Mouse (Mus musculus) Patski (cell line): Measurements from ENCODE around the gene Fcgr4. TPM values are rescaled to one million over a fixed set of nuclear protein-coding genes. Genes with fewer than 3 reads are reported as not detected.

Experiments used
- ATAC-seq: fragments of 100-300 bp; one replicate; pipeline ENCODE4 v1.8.0; 2021
- CTCF ChIA-PET: fragments of 350-600 bp; sonication (Branson Sonifier 250); formaldehyde crosslinking; loops from one replicate; lab custom pipeline; 2022; ENCODE audit warnings: inconsistent platforms; lab: Charles Lee
- POLR2A ChIA-PET: fragments of 350-600 bp; sonication (Branson Sonifier 250); formaldehyde crosslinking; loops from one replicate; lab custom pipeline; 2022; ENCODE audit warnings: antibody characterized with exemption, inconsistent platforms; lab: Charles Lee
- DNase-seq: peaks from one replicate; pipeline ENCODE4 v3.0.0-alpha.2; 2011; ENCODE audit warnings: low read depth, low spot score
- H3K27me3 ChIP-seq: fragments of 371-371 bp; one replicate; pipeline ENCODE4 v1.5.1; 2021
- CTCF ChIP-seq: fragments of 100-300 bp; IDR thresholded peaks from one replicate; pipeline ENCODE4 v1.5.1; 2021
- in situ Hi-C: fragments of 300-500 bp; cut with MboI; formaldehyde crosslinking; loops from 3 replicates; pipeline ENCODE4 v1.11.1; 2018; ENCODE audit warnings: low pct_unique_long_range_greater_than_20kb, mixed read lengths
- polyA plus RNA-seq: library from polyadenylated mRNA; unstranded; gene quantifications from one replicate; pipeline ENCODE4 v1.2.3, GENCODE M21; 2021

Fcgr4 gene
- polyA plus RNA-seq, 1 experiment from 2014 or later: 0.08 TPM

DNA sequence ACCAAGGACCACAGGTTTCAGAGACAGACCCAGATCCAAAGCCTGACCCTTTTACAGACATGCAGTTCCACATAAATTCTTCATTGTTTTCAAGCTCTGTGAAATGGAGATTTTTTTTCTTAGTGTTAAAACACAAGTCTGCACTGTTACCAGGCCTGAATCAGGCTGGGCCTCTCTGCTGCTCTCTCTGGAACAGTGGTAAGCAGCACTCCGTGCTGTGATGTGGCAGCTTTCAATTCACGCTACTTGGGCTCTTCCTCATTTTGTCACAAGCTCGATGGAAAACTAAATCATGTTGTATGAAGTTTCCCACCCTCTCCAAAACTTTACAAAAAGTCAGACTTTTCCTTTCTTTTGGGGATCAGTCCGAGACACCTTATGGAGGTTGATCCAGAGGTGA lies 35.7 kb upstream of the Fcgr4 start:
- in situ Hi-C loops: loop anchor here (5.0 to 25.0 kb wide), 2 partner anchors 76 to 346 kb away; partner anchors contain the start of gene Olfml2b
- CTCF ChIA-PET: interaction anchor here (1.0 kb wide), 1 partner anchor 13 kb away, joined by 3 read pairs; no protein-coding TSS in a partner anchor

DNA sequence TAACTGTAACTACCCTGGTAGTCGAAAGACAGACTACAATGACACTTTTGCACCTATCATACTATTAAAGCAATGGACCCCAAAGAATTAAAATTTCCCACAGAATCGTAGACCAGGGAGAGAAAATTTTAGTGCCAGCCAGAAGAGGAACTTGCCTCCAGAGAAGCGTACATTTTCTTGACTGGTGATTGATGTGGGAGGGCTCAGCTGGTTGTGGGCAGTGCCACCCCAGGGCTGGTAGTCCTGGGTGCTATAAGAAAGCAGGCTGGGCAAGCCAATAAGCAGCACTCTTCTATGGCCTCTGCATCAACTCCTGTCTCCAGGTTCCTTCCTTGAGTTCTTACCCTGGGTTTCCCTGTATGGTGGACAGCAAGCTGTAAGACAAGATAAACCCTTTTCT lies 33.6 kb upstream of the Fcgr4 start:
- H3K27me3 ChIP-seq: no peaks in the 10 kb centered on the region
- POLR2A ChIA-PET: no interaction called here
- ATAC-seq (no peak), DNase-seq (no peak)
- in situ Hi-C loops: loop anchor here (25.0 kb wide), 1 partner anchor 348 kb away; the partner anchor contains the start of gene Olfml2b
- no peak for TF ChIP-seq CTCF
- CTCF ChIA-PET: no interaction called here

More for the DNA sequence above, 35.7 kb upstream of the Fcgr4 start:
- ATAC-seq: no peak
- no peaks in the 10 kb centered on the region for H3K27me3 ChIP-seq
- POLR2A ChIA-PET: no interaction called here
- no peak for TF ChIP-seq CTCF
- DNase-seq: no peak

DNA sequence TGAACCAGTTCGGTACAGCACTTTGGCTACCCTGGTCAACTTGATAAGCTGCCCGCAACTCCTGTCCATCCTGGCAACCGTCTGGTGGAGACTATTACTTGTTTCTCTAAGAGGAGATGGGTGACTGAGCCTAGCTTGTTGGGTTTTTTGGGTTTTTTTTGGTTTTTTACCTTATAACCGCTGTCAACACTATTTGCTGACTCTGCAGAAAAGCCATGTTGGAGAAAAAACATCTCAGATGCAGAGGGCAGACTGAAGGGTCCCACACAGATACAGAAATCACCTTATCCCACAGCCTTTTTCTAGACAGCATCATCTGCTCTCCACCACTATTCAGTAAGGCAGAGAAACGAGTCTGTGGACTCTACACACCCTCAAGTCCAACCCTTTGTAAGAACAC lies 32.9 kb upstream of the Fcgr4 start:
- ATAC-seq (no peak), DNase-seq (no peak)
- POLR2A ChIA-PET: interaction anchor here (0.6 kb wide), 1 partner anchor 169 kb away, joined by 3 read pairs; no protein-coding TSS in a partner anchor
- in situ Hi-C loops: loop anchor here (25.0 kb wide), 1 partner anchor 349 kb away; the partner anchor contains the start of gene Olfml2b
- no peaks in the 10 kb centered on the region for H3K27me3 ChIP-seq
- CTCF ChIA-PET: interaction anchor here (0.7 kb wide), 1 partner anchor 11 kb away, joined by 3 read pairs; no protein-coding TSS in a partner anchor
- no peak for TF ChIP-seq CTCF

DNA sequence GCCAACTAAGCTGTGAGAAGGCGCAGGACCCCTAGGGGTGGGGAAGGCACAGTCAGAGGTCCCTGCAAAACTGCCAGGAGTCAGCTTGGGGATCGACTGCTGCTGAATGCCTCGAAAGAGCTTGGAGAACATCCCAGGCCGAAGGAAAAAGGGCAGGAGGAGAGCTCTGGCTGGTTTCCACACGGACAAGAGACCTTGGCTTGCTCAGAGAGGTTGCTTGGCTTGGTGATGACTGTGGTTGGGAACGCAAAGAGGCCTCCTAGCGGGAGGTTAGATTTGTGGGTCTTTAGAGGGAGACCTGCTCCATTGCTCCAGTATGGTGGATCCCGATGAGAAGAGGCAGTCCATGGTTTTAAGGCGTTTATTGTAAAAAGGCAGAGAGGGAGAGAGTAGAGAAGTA lies 29.1 kb upstream of the Fcgr4 start:
- no peaks in the 10 kb centered on the region for H3K27me3 ChIP-seq
- in situ Hi-C loops: loop anchor here (25.0 kb wide), 1 partner anchor 352 kb away; the partner anchor contains the start of gene Olfml2b
- ChIA-PET POLR2A (no interaction called here), CTCF (no interaction called here)
- no peak for TF ChIP-seq CTCF
- DNase-seq (no peak), ATAC-seq (no peak)

DNA sequence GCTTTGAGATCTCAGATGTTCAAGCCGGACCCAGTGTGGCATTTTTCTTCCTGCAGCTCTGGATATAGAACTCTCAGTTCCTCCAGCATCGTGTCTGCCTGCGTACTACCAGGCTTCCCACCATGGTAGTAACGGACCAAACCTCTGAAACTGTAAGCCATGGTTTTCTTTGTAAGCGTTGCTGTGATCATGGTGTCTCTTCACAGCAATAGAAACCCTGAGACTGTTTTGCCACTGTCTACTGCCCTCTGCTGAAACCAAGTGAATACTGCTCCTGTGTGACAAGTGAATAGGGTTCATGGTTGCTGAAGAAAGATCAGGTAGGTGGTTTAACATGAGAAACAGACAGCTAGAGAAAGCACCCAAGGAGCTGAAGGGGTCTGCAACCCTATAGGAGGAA lies 26.2 kb upstream of the Fcgr4 start:
- no peak for ATAC-seq
- H3K27me3 ChIP-seq: no peaks in the 10 kb centered on the region
- ChIA-PET POLR2A (no interaction called here), CTCF (interaction anchor here (0.8 to 1.4 kb wide), 5 partner anchors 86 to 98 kb away, joined by 3 to 7 read pairs (median 4); no protein-coding TSS in a partner anchor)
- no peak for DNase-seq
- peak; percentile 69 for TF ChIP-seq CTCF
- in situ Hi-C loops: loop anchor here (25.0 kb wide), 1 partner anchor 355 kb away; the partner anchor contains the start of gene Olfml2b

DNA sequence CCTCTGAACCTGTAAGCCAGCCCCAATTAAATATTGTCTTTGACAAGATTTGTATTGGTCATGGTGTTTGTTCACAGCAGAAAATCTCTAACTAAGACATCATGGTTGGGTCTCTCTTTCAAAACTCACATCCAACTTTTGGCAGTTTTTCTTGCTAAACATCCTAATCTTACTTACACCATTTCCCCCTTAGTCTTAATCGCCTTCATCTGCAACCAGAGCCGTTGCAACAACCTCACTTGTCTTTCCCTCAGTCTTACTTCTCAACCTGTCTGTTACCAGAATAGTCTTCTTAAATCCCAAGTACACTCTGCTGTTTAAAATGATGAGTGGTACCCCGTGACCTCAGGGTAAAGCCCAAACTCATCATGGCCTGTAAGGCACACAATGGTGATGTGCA lies 22.7 kb upstream of the Fcgr4 start:
- TF ChIP-seq CTCF: no peak
- H3K27me3 ChIP-seq: no peaks in the 10 kb centered on the region
- CTCF ChIA-PET: interaction anchor here (0.6 to 2.6 kb wide), 8 partner anchors 10 to 108 kb away, joined by 3 to 28 read pairs (median 4); partner anchors contain the start of gene Fcgr2b
- DNase-seq (no peak), ATAC-seq (no peak)
- POLR2A ChIA-PET: no interaction called here
- in situ Hi-C loops: loop anchor here (25.0 kb wide), 1 partner anchor 359 kb away; the partner anchor contains the start of gene Olfml2b

DNA sequence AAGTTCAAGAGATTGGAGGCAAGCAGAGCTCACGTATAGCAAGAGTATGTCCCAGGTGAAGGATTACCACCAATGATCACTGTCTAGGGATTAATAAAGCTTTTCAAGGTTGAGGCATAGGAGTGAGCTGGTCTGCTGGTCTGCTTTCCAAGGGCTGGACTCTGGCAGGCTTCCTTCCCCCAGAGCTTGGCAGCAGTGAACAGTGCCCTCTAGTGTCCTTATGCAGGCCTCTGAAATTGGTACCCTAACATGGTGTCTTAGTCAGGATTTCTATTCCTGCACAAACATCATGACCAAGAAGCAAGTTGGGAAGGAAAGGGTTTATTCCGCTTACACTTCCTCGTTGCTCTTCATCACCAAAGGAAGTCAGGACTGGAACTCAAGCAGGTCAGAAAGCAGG lies 22.0 kb upstream of the Fcgr4 start:
- CTCF ChIA-PET: interaction anchor here (0.6 to 2.6 kb wide), 12 partner anchors 10 to 108 kb away, joined by 3 to 28 read pairs (median 3); partner anchors contain the start of gene Fcgr2b
- no peak for DNase-seq
- ATAC-seq: no peak
- in situ Hi-C loops: loop anchor here (25.0 kb wide), 1 partner anchor 359 kb away; the partner anchor contains the start of gene Olfml2b
- no peaks in the 10 kb centered on the region for H3K27me3 ChIP-seq
- TF ChIP-seq CTCF: peak; percentile 87
- POLR2A ChIA-PET: no interaction called here

DNA sequence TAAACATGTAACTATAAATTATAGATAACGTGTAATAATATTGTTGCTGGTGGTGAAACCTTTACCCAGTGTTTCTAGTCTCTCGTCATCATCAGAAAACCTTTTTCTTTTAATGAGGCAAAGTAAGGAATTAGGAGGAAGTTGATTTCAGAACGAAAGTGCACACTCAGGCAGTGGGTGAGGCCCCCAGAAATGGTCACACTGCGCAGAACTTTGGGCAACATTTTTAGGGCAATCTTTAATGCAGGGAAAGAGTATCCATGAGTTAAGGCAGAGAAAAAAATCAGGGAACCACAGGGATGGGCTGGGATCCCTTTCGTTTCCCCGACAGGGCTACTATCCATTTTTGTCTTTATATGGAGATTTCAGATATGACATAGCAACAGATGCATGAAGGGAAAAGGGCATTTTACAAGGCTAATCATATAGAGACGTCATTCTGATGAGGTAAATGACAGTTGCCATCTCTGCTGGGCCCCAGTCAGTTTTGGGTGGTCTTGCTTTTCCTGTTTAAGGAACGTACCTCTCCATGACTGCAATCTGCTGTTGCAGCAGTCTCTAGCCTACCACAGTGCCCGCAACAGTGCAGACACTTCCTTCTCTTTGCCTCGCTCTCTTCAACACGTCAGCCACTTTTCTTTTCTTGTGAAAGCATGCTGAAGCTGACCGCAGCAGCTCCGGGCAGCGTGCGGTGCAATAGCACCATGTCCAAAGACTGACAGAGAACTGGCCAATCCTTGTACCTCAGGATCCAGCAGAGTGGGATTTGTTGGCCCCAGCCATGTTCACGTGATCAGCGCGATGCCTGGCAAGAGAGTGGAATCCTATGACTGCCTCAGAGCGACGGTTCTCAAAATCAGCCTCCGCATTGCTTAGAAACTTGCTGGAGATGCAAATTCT lies 20.7 kb upstream of the Fcgr4 start:
- POLR2A ChIA-PET: no interaction called here
- ATAC-seq (no peak), DNase-seq (no peak)
- in situ Hi-C loops: loop anchor here (25.0 kb wide), 1 partner anchor 361 kb away; the partner anchor contains the start of gene Olfml2b
- CTCF ChIA-PET: interaction anchor here (1.1 to 2.6 kb wide), 5 partner anchors 96 to 107 kb away, joined by 3 to 28 read pairs (median 4); no protein-coding TSS in a partner anchor
- TF ChIP-seq CTCF: no peak
- no peaks in the 10 kb centered on the region for H3K27me3 ChIP-seq

DNA sequence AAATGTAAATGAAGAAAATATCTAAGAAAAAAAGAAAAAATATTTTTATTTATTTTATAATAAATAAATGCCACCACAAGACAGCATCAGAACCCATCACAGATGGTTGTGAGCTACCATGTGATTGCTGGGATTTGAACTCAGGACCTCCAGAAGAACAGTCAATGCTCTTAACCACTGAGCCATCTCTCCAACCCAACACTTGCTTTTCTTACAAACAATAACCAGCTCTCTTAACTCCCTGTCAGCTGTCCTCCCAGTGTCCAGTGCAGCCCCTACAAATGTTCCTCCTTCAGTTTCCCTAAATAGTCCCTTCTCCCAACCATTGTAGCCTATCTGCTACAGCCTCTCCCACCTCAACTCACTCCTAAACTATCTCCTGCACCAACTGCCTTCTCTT lies 18.9 kb upstream of the Fcgr4 start:
- ChIA-PET CTCF (interaction anchor here (1.8 kb wide), 1 partner anchor 98 kb away, joined by 4 read pairs; no protein-coding TSS in a partner anchor), POLR2A (interaction anchor here (0.5 kb wide), 1 partner anchor 365 kb away, joined by 3 read pairs; no protein-coding TSS in a partner anchor)
- in situ Hi-C loops: loop anchor here (25.0 kb wide), 1 partner anchor 363 kb away; the partner anchor contains the start of gene Olfml2b
- no peak for TF ChIP-seq CTCF
- no peaks in the 10 kb centered on the region for H3K27me3 ChIP-seq
- no peak for DNase-seq
- ATAC-seq: no peak

DNA sequence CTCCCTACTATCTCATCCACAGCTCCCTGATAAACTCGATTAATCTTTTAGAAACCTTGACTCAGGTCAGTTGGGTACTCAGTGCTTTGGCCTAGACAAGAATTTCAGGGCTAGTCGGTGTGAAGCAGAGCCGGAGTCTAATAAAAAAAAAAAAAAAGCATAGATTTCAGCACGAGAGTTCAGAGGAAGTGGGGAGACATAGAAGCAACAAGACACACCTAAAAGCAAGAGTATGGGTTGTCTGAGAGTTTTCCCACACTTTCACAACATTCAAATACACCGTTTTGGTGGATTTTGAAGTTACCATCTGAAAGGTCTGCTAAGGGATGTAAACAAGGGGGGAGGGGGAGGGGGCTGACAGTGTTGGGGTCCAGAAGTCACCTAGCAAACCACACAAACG lies 13.6 kb upstream of the Fcgr4 start:
- no peak for DNase-seq
- in situ Hi-C loops: no loop called here

More for the DNA sequence above, 13.6 kb upstream of the Fcgr4 start:
- POLR2A ChIA-PET: no interaction called here
- no peak for TF ChIP-seq CTCF
- ATAC-seq: no peak
- CTCF ChIA-PET: interaction anchor here (0.6 kb wide), 1 partner anchor 103 kb away, joined by 3 read pairs; no protein-coding TSS in a partner anchor
- no peaks in the 10 kb centered on the region for H3K27me3 ChIP-seq
